Mouse (Mus musculus): Measurements from ENCODE around the gene Gm20604.

- no peak for TF ChIP-seq HCFC1 (IDR thresholded peaks at IDR 0.05; ENCODE audit: borderline replicate concordance, insufficient read depth, low read length)
- TF ChIP-seq ZNF384 (IDR thresholded peaks at IDR 0.05; ENCODE audit: low read depth, low read length) = no peak
- TF ChIP-seq CHD2 (IDR thresholded peaks at IDR 0.05; ENCODE audit: low read depth, low read length) = no peak
Observed at GRCm38 (mm10) chr12:102772676-102773075, 14.2 kb upstream of the Gm20604 start.
